Mouse (Mus musculus): ENCODE measurements around the gene Dph6.

DNA sequence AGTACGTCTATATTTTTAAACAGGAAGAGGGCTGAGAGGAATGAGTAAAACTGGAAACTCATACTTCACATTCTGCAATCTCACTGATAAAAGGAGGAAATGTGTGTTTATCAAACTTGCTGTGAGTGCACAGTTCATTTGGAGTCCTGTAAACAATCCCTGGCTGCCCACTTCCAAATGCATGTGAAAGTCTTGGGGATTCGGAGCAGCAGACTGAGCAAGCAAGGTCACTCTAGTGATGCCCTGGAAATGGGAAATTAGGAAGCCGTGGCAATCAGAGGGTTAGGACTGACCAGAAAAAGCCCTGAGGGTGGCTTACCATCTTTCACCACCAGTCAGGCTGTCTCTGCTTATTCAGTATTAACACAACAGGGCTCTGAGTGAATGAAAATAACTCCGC, 30.1 kb downstream of the Dph6 start:
- TF ChIP-seq GATA1 (IDR thresholded peaks at IDR 0.05; ENCODE audit: borderline replicate concordance, low read length), result no peak
- TF ChIP-seq FLI1 (IDR thresholded peaks at IDR 0.05; ENCODE audit: low read length), result no peak

Measured in megakaryocyte, embryonic 14.5 days (primary cell).